Mouse (Mus musculus) gastrocnemius, postnatal 25 days (tissue): ENCODE measurements around the gene Trrap. TPM values are rescaled to one million over a fixed set of nuclear protein-coding genes. Genes with fewer than 3 reads are reported as not detected.

Source experiments
- DNase-seq: peaks from one replicate; pipeline ENCODE4 v3.0.0; 2022
- microRNA-seq, 2 experiments: library from miRNA; unstranded; fragments of <30 nt; microRNA quantifications; one replicate each; pipeline ENCODE4 v1.2.0; 2021; ENCODE audit warnings: borderline replicate concordance in 2 of 2
- total RNA-seq, 2 experiments: library from RNA; stranded (reverse); gene quantifications; 1 replicate in 1 of 2; 2 replicates in 1 of 2; pipeline ENCODE4 v1.2.3; 2021

The Trrap gene
- total RNA-seq, 2 experiments from 2014 or later: 27.1 to 29.1 TPM

- no peak for DNase-seq
These were observed 104.8 kb downstream of the Trrap start for GRCm38 (mm10) chr5:144872326-144872725.

GRCm38 (mm10) chr5:144872867-144873266 lies 105.3 kb downstream of the Trrap start:
- DNase-seq: no peak

DNA sequence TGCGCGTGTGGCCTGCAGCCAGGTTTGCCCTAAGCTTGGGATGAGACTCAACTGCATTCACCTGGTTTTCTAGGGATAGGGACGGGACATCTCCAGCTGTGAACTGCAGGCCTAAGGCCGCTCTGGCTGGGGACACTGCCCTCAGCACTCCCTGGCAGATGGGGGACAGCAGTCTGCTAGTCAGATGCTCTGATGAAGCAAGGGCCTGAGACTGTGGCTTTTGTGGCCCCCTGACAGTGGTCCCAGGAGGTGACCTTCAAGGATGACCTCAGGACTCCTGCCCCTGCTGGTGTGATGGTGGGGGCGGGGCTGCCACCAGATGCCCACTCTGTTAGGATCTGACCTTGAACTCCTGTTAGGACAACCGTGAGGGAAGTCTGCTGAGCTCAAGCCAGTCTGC lies 107.7 kb downstream of the Trrap start:
- no peak for DNase-seq

DNA sequence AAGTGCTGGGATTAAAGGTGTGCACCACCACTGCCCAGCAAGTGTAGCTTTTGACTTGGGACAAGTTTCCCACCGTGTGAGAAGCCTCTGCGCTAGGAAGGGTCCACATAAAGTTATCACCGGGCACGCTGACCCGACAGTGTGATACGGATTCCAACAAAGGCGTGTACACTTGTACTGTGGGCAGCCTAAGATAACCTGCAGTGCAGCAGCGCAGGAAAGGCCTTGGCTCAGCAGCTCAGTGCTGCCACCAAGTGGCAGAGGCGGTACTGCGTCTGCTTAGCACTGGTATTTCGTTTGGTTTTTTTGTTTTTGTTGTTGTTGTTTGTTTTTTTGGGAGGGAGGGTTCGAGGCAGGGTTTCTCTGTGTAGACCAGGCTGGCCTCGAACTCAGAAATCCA lies 108.4 kb downstream of the Trrap start:
- DNase-seq: no peak

GRCm38 (mm10) chr5:144877021-144877420 lies 109.5 kb downstream of the Trrap start:
- DNase-seq: no peak

GRCm38 (mm10) chr5:144881670-144882399 lies 114.3 kb downstream of the Trrap start:
- DNase-seq: no peak

- DNase-seq: no peak
These were observed 117.2 kb downstream of the Trrap start for GRCm38 (mm10) chr5:144884629-144885217.

DNA sequence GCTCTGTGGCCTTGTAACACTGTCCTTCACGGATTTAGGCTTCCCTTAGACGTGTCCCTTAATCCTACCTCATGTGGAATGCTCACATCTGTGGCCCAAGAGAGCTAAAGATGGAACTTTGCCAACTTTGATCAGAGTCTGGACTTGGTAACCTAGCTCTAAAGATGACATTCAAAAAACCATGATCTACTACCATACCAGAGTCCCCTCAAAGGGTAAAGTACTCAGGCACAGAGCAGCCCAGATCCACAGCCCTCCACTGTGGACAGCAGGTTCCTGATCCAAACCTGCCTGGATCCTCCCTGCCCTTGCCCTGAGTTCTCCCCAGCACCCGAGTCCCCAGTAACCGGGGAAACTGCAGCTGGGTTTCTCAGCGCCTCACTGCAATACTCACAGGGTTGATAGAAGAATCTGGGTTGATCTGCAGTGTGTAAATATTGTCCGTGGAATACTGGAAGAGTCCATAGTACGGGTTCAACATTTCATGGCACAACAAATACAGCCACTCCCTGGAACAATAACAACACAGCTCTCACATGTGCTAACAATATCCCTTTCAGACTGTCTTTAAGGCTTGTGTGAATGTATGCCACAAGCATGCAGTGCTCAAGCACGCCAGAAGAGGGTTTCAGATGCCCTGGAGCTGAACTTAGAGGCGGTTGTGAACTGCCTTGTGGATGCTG lies 118.6 kb downstream of the Trrap start:
- no peak for DNase-seq

DNA sequence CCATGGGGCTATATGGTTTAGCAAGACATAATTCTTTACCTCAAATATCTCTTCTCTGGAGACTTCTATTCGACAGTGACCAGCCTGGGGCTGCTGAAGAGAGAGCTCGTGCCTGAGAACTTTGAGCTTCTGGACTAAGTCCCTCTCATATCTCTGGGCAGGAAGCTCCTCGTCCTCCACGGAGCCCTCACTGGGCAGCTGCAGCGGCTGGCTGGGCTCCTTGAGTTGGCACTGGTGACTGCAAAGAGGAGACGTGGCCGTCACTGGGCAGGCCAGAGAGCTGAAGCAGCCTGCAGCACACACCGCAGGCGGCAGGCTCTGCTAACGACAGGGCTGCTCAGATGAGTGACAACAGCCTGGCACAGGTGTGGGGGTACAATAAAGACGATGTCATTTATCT lies 123.7 kb downstream of the Trrap start:
- peak; percentile 66 for DNase-seq

- no peak for DNase-seq
These were observed 130.3 kb downstream of the Trrap start for GRCm38 (mm10) chr5:144897881-144898280.

- DNase-seq: peak; percentile 68
These were observed 131.0 kb downstream of the Trrap start for GRCm38 (mm10) chr5:144898448-144899052.

DNA sequence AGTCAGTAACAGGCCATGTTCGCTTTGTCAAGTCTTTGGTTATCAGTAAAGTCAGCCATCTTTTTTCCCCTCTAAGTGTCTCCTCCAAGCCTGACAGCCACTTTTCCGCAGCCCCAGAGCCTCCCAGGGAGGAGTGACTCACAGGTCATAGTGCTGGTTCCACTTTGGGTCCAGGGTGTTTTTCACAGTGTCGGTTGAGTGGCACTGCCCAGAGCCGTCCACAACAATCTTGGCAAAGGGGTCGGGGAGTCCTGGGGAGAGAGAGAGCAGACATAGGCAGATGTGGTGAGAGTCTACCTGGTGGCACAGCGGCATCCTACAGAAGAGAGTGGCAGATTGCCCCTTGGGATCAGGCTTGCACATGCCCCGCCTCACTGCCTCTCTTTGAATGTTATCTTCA lies 133.5 kb downstream of the Trrap start:
- no peak for DNase-seq

DNA sequence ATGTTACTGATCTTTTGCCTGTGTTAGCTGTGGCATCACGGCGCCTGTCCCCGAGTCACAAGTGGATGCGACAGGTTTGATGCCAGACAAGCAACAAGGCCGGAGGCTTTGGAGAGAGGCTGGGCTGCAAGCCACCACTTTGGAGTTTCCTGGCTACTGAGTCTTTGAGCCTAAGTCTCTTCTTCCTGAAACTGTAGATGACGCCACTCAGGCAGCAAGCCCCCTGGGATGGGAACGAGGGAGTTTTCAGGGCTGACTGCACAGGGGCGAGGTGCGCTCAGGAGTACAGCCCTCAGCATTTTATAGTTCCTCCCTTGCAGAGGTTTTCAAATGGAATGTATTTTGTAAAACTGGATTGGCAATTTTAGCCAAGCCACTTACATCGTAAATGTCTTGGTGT lies 134.3 kb downstream of the Trrap start:
- DNase-seq: peak; percentile 53

DNA sequence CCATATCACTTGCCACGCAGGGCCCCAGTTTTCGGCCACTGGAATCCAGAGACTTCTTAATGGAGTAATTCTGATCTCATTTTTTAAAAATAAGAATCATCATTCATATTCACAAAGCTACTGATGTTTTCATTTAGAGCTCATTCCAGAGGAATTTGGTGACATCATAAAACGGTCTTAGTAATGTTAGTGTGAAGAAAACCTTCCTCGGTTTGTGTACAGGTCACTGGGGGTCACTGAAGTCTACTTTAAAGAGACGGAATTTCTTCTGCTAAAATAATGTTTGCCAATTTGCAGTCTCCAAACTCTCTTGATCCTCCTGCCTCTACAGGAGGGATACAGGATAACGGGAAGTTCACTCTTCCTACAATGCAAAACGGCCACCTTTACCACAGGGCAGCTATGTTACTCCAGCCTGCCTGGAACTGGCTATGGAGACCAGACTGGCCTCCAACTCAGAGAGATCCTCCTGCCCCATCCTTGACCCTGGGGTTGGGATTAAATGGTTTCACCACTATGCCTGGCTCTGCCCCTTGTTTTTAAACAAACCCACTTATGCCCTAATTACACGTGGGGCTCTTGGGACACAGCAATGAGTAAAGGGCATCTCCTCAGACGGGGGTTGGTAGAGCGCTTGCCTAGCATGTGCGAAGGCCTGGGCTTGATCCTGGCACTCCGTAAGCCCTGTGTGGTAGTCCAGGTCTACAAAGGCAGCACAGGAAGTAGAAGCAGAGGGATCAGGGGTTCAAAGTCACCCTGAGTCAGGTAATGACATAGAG lies 137.0 kb downstream of the Trrap start:
- DNase-seq: no peak

DNA sequence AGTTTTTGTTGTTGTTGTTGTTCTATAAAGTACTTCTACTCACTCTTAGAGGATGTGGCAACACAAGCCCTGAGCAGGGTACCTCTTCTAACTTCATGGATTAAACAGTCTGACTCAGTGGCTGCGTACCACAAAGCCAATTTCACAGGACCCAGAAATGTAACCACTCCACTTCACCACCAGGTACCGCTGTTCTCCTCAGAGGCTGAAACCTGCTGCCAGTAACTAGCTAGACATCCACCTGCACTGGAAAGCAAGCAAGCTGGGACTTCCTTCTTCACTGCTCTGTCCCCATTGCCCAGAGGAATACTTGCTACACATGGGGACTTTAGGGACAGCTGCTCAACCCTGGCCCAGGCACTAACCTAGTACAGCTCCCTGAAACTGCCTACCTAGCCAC lies 140.1 kb downstream of the Trrap start:
- no peak for DNase-seq

Small RNA genes lying within 50 kb of the gene (microRNA-seq; reads per million reads assigned to microRNA genes)
- 0 to 0.53 reads per million in 2 experiments for gene Mir7039

Other genes with a start within 250 kb of the Trrap start
- gene Nptx2, start 221.8 kb upstream of the Trrap start, total RNA-seq: under 1 TPM; 0.10 to 0.13 TPM
- not detected for gene Tmem130, start 5.9 kb upstream of the Trrap start, total RNA-seq
- gene Smurf1, start 198.1 kb downstream of the Trrap start, total RNA-seq: 10 to 100 TPM; 11.5 to 12.6 TPM